Mouse (Mus musculus) limb, embryonic 15.5 days (tissue): ENCODE measurements around the gene Sh3bp4. TPM values are rescaled to one million over a fixed set of nuclear protein-coding genes. Genes with fewer than 3 reads are reported as not detected.

ENCODE experiments used
- ATAC-seq: fragments of 200-750 bp; cut with Nextera tagmentation; 2 replicates; pipeline ENCODE4 v1.8.0; 2017; ENCODE audit warnings: low read depth, moderate TSS enrichment; ENCODE audit not compliant: insufficient number of reproducible peaks, low FRiP score, low TSS enrichment
- H3K27ac ChIP-seq: fragments of 300-500 bp; sonication (generic); 2 replicates; pipeline ENCODE4 v1.5.1; 2015; ENCODE audit warnings: moderate library complexity, mild to moderate bottlenecking, inconsistent platforms
- H3K27me3 ChIP-seq: fragments of 300-500 bp; sonication (generic); 2 replicates; pipeline ENCODE4 v1.6.1; 2015; ENCODE audit warnings: inconsistent platforms
- H3K36me3 ChIP-seq: fragments of 300-500 bp; sonication (generic); 2 replicates; pipeline ENCODE4 v1.6.1; 2015; ENCODE audit warnings: inconsistent platforms
- H3K4me1 ChIP-seq: fragments of 300-500 bp; sonication (generic); 2 replicates; pipeline ENCODE4 v1.6.1; 2015; ENCODE audit warnings: inconsistent platforms
- H3K4me2 ChIP-seq: fragments of 300-500 bp; sonication (generic); 2 replicates; pipeline ENCODE4 v1.6.1; 2015; ENCODE audit warnings: mild to moderate bottlenecking, inconsistent platforms
- H3K4me3 ChIP-seq: fragments of 300-500 bp; sonication (generic); 2 replicates; pipeline ENCODE4 v1.5.1; 2015; ENCODE audit warnings: mild to moderate bottlenecking, inconsistent platforms
- H3K9ac ChIP-seq: fragments of 300-500 bp; sonication (generic); 2 replicates; pipeline ENCODE4 v1.6.1; 2015; ENCODE audit warnings: inconsistent platforms
- H3K9me3 ChIP-seq: fragments of 300-500 bp; sonication (generic); 2 replicates; pipeline ENCODE4 v1.6.1; 2016; ENCODE audit warnings: inconsistent platforms
- WGBS: fragments of 180-500 bp; shearing (Covaris S2); methylation state at CpG from one replicate; pipeline ENCODE4 v1.1.7; 2015; 5-methylcytosine and 5-hydroxymethylcytosine counted together
- polyA plus RNA-seq: library from polyadenylated mRNA; unstranded; fragments of >200 nt; fragmentation: Nextera tagmentation; extraction: Ambion mirVana; gene quantifications from 2 replicates; pipeline ENCODE4 v1.2.1, GENCODE M21; 2015

Gene Sh3bp4
- polyA plus RNA-seq, 1 experiment from 2014 or later: 21.6 TPM

DNA sequence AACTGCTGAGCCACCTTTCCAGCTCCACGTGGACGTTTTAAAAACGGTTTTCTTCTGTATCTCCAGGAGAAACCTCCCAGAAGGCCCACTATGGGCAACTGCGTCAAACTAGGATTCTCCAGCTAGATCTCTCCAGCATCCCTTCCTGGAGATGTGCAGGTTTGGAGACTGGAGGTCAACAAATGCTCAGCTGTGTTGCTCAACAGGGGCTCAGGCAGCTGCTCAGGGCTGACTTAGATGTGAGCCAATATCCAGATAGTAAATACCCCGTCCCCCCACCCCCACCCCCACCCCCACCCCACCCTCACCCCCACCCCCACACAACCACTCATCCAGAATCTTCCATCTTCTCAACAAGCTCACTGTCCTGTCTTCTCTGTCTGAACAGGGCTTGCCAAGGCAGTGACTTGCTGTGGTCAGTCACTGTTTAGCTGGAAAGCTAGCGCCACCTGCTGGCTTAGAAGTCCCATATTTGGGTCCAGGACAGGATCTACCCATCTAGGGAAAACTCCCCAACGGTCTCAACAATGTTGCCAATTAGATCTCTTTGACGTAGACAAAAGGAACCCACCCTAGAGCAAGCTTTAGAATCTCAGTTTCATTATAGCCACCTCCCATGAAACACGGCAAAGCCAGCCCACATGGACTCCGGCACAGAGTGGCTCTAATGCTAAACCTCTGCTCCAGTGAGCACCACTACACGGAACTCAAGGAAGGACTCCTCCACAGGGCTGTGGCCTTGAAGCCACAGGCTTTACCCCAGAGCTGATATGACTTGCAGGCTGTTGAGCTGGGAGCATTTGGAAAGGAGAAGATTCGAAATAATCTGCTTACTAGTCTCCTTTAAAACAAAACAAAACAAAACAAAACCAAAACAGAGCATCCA, 125.9 kb downstream of the Sh3bp4 start:
- H3K4me1 ChIP-seq: peaks cover 2% of the 10 kb centered on the region; the same call in 1 of the 2 replicates
- H3K27ac ChIP-seq: no peak overlapping the region
- no peak overlapping the region for H3K9ac ChIP-seq
- 41% methylated on average over 12 of the region's 12 CpGs for WGBS
- H3K9me3 ChIP-seq: no peaks in the 10 kb centered on the region
- ATAC-seq: no peak; the same call in 1 of the 2 replicates
- H3K4me3 ChIP-seq: no peak overlapping the region
- H3K27me3 ChIP-seq: no peaks in the 10 kb centered on the region
- H3K36me3 ChIP-seq: no peaks in the 10 kb centered on the region
- no peak overlapping the region for H3K4me2 ChIP-seq
